Mouse (Mus musculus): Measurements from ENCODE around the gene Inhbb. TPM values are rescaled to one million over a fixed set of nuclear protein-coding genes. Genes with fewer than 3 reads are reported as not detected.

Inhbb gene
- polyA plus RNA-seq, 1 experiment from 2014 or later: 0.08 TPM

- H3K4me1 ChIP-seq: peaks cover 49% of the 10 kb centered on the region
- H3K27me3 ChIP-seq (ENCODE audit: insufficient read depth, poor library complexity, severe bottlenecking): peaks cover 29% of the 10 kb centered on the region
- DNase-seq (ENCODE audit: low spot score): no peak
- H3K4me3 ChIP-seq: no peak overlapping the region
- H3K27ac ChIP-seq: 0 out of 2 replicates have a peak overlapping the region, but pooled peaks have one; percentile 16
- H3K36me3 ChIP-seq: no peaks in the 10 kb centered on the region
- 43% methylated on average over 7 of the region's 7 CpGs for WGBS
- no peaks in the 10 kb centered on the region for H3K9me3 ChIP-seq
These were observed 32.1 kb downstream of the Inhbb start for GRCm38 (mm10) chr1:119389771-119390500.

DNA sequence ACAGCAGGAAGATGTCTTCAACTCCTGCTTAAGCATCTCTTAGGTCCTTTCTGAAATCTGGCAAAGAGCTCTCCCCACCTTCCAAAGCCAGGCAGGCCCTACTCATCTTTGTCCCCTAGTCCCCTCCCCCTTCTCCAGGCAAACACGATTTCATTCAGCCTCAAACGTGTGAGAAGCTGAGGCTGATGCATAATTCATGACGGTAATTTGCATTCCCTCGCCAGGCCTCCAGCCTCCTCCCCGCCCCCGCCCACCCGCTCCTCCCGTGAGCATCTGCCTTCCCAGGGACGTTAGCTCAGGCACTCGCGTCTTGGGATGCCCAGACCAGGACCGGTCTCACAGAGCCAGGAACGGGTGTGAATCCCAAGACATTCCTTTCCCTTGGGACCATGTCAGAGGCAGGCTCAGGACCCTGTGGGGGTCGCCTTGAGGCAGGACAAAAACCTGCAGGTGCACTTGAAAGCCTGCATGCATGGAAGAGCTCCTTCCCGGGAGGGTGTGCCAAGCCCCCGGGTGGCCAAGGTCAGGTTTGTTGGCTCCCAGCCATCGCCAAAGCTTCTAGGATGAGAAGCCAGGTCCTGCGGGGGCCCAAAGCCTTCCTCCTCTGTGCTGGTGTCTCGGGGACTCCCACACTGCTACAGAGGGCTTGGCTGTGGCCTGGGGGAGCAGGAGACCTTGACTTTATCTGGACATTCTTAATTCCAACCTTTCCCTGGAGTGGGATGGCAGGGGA, 33.2 kb downstream of the Inhbb start:
- H3K36me3 ChIP-seq: no peaks in the 10 kb centered on the region
- no peak for DNase-seq (ENCODE audit: low spot score)
- H3K4me3 ChIP-seq: peak overlapping the region; percentile 12; the same call in 1 of the 2 replicates
- peaks cover 48% of the 10 kb centered on the region for H3K4me1 ChIP-seq
- no peaks in the 10 kb centered on the region for H3K9me3 ChIP-seq
- H3K27me3 ChIP-seq (ENCODE audit: insufficient read depth, poor library complexity, severe bottlenecking): peaks cover 32% of the 10 kb centered on the region
- 0 out of 2 replicates have a peak overlapping the region, but pooled peaks have one; percentile 16 for H3K27ac ChIP-seq
- WGBS: 7% methylated on average over 19 of the region's 19 CpGs

DNA sequence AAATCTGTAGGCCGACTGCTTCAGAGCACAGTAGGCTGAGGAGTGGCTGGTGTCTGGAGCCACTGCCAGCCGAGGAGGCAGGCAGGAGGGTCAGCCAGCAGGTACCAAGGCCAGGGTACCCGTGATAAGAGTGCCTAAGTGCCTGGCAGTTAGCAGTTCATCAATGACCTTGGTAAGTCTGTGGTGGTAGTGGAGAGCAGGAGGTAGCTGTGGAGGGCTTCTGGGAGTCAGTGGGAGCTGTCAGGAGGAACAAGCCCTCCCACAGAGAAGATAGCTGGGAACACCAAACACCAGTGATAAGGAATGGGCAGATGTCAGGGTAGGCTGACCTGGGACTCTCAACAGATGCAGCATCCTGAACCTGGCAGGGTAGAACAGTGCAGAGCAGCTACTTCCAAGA, 35.7 kb downstream of the Inhbb start:
- H3K27me3 ChIP-seq (ENCODE audit: insufficient read depth, poor library complexity, severe bottlenecking): peaks cover 35% of the 10 kb centered on the region
- 34% methylated on average over 3 of the region's 3 CpGs for WGBS
- no peaks in the 10 kb centered on the region for H3K36me3 ChIP-seq
- no peak overlapping the region for H3K27ac ChIP-seq
- H3K4me1 ChIP-seq: peaks cover 32% of the 10 kb centered on the region
- H3K4me3 ChIP-seq: no peak overlapping the region
- no peak for DNase-seq (ENCODE audit: low spot score)
- H3K9me3 ChIP-seq: no peaks in the 10 kb centered on the region

- no peak for DNase-seq (ENCODE audit: low spot score)
- peaks cover 21% of the 10 kb centered on the region for H3K27me3 ChIP-seq (ENCODE audit: insufficient read depth, poor library complexity, severe bottlenecking)
- peaks cover 10% of the 10 kb centered on the region for H3K4me1 ChIP-seq
- H3K27ac ChIP-seq: no peak overlapping the region
- H3K9me3 ChIP-seq: no peaks in the 10 kb centered on the region
- H3K36me3 ChIP-seq: no peaks in the 10 kb centered on the region
- no peak overlapping the region for H3K4me3 ChIP-seq
- WGBS: 78% methylated on average over 10 of the region's 10 CpGs
These were observed 38.1 kb downstream of the Inhbb start for GRCm38 (mm10) chr1:119383916-119384315.

DNA sequence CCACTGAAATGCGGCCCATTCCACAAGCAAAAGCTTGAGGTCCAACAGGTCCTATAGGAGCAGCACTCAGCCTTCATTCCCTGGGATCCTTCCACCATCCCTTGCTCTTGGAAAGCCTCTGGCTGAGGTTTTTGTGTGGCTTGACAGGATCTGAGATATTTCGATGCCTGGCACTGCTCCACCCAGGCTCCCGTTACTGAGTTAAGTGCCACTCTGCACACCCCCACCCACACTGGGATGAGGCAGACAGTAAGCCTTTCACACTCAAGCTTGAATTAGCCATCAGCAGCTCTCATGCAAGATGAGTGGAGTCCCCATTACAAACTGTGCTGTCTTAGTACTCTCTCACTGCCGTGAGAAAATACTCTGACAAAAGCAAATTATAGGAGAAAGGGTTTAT, 41.4 kb downstream of the Inhbb start:
- Histone ChIP-seq H3K36me3 (no peaks in the 10 kb centered on the region), H3K27ac (no peak overlapping the region), H3K9me3 (no peaks in the 10 kb centered on the region), H3K27me3 (ENCODE audit: insufficient read depth, poor library complexity, severe bottlenecking) (peaks cover 6% of the 10 kb centered on the region), H3K4me3 (no peak overlapping the region), H3K4me1 (no peaks in the 10 kb centered on the region)
- 84% methylated on average over 4 of the region's 4 CpGs for WGBS
- no peak for DNase-seq (ENCODE audit: low spot score)

GRCm38 (mm10) chr1:119375376-119375775, 46.7 kb downstream of the Inhbb start:
- H3K36me3 ChIP-seq: no peaks in the 10 kb centered on the region
- no peak overlapping the region for H3K27ac ChIP-seq
- no peaks in the 10 kb centered on the region for H3K9me3 ChIP-seq
- H3K27me3 ChIP-seq (ENCODE audit: insufficient read depth, poor library complexity, severe bottlenecking): no peaks in the 10 kb centered on the region; the same call in none of the 2 replicates
- no peak overlapping the region for H3K4me3 ChIP-seq
- DNase-seq (ENCODE audit: low spot score): no peak
- no peaks in the 10 kb centered on the region for H3K4me1 ChIP-seq
- 63% methylated on average over 5 of the region's 5 CpGs for WGBS

DNA sequence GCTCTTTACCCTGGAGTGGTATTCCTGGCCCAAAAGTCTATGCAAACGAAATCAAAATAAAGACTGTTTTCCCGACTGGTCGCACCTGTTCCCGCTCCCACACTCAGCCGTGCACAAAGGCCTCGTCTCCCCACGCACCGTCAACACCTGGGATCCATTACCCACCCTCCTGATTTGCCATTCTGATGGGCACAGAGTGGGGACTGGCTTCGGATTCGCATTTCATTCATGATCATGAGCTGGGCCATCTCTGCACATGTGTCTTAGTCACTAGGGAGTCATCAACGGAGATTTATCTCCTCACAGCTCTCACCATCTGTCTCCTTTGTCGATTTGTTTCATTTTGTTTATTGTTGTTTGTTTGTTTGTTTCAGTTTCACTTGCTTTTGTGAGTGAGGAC, 54.5 kb downstream of the Inhbb start:
- no peaks in the 10 kb centered on the region for H3K36me3 ChIP-seq
- H3K27me3 ChIP-seq (ENCODE audit: insufficient read depth, poor library complexity, severe bottlenecking): no peaks in the 10 kb centered on the region
- H3K9me3 ChIP-seq: no peaks in the 10 kb centered on the region
- H3K27ac ChIP-seq: no peak overlapping the region
- 79% methylated on average over 12 of the region's 12 CpGs for WGBS
- H3K4me3 ChIP-seq: no peak overlapping the region
- no peaks in the 10 kb centered on the region for H3K4me1 ChIP-seq
- no peak for DNase-seq (ENCODE audit: low spot score)

- Histone ChIP-seq H3K4me3 (no peak overlapping the region), H3K4me1 (no peaks in the 10 kb centered on the region), H3K36me3 (no peaks in the 10 kb centered on the region), H3K9me3 (0 out of 2 replicates have a peak, but pooled peaks cover 6% of the 10 kb centered on the region), H3K27ac (no peak overlapping the region), H3K27me3 (ENCODE audit: insufficient read depth, poor library complexity, severe bottlenecking) (no peaks in the 10 kb centered on the region)
- WGBS: 72% methylated on average over 6 of the region's 6 CpGs
- DNase-seq (ENCODE audit: low spot score): no peak
These were observed 55.7 kb downstream of the Inhbb start for GRCm38 (mm10) chr1:119366315-119366714.

Other genes starting within 250 kb of the Inhbb start
- gene Ralb, start 82.5 kb upstream of the Inhbb start, polyA plus RNA-seq (2016; fragmentation: Nextera tagmentation; extraction: Ambion mirVana): 176 and 192 TPM in 2 replicates
- gene Tmem185b, start 103.9 kb upstream of the Inhbb start, polyA plus RNA-seq (2016; fragmentation: Nextera tagmentation; extraction: Ambion mirVana): 22.3 and 24.8 TPM in 2 replicates
- gene Epb41l5, start 226.8 kb upstream of the Inhbb start, polyA plus RNA-seq (2016; fragmentation: Nextera tagmentation; extraction: Ambion mirVana): 31.6 and 35.4 TPM in 2 replicates